Mouse (Mus musculus) heart, postnatal 0 days (tissue): ENCODE results near the gene Rora.

ENCODE experiments used
- CTCF ChIP-seq: IDR thresholded peaks from 2 replicates; pipeline ENCODE4 v1.5.1; 2016; ENCODE audit warnings: antibody characterized with exemption, control low read depth, low read depth
- EP300 ChIP-seq: IDR thresholded peaks from 2 replicates; pipeline ENCODE4 v1.6.1; 2016; ENCODE audit warnings: antibody characterized with exemption, low read depth

GRCm38 (mm10) chr9:69133696-69134095 lies 480.1 kb downstream of the Rora start:
- no peak for TF ChIP-seq CTCF
- no peak for TF ChIP-seq EP300
